Mouse (Mus musculus) heart, postnatal 0 days (tissue): ENCODE measurements at regions not wholly inside any gene's neighbourhood (a gene's known extent, or its start where the extent isn't known, plus 50 kb on each side); places are given as distances from the start of the nearest gene placed in this dataset.

Source experiments
- CTCF ChIP-seq: IDR thresholded peaks from 2 replicates; pipeline ENCODE4 v1.5.1; 2016; ENCODE audit warnings: antibody characterized with exemption, control low read depth, low read depth
- EP300 ChIP-seq: IDR thresholded peaks from 2 replicates; pipeline ENCODE4 v1.6.1; 2016; ENCODE audit warnings: antibody characterized with exemption, low read depth

DNA sequence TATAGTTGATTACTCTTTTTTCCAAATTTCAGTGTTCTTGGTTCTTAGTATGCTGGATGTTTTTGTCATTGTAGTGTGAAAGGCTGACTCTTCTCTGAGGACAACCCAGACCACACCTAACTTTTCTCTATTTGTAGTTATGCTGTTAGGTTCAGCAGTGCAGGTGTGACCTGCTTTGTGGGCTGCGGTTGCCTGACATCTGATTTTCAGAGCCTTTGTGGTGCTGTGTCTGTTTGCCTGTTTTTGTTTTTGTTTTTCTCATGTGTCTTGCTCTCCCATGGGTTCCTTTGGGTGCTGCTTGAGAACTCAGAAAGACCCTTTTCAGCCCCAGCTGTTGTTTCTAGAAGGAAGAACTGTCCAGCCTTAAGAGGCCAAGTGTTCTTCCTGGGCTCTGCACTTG is 52.0 kb upstream of the Trpm1 start:
- no peak for TF ChIP-seq EP300
- TF ChIP-seq CTCF: no peak
